Mouse (Mus musculus): ENCODE results near the gene 4922502D21Rik.

The 4922502D21Rik gene

DNA sequence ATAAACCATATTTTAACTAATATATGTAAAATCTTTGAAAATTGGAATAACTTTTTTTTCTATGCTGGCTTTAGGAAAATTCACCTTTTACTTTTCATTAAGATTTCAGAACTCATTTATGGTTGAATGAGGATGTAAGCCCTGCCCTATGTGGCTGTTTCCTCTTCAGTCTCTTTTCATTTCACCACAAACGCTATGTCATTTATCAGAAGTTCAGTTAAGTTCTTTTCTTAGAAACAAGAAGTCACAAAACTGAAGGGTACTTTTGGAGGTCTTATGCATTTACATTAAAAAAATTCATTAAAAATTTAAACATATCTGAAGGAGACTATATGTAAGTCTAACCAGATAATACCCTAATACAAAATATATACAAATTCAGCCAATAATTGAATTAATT is 15.9 kb downstream of the 4922502D21Rik start:
- in situ Hi-C loops (cut with MboI; ENCODE audit: low sequenced_read_pairs): no loop called here

GRCm38 (mm10) chr6:129314655-129315168 is 16.9 kb downstream of the 4922502D21Rik start:
- in situ Hi-C loops (cut with MboI; ENCODE audit: low sequenced_read_pairs): no loop called here

DNA sequence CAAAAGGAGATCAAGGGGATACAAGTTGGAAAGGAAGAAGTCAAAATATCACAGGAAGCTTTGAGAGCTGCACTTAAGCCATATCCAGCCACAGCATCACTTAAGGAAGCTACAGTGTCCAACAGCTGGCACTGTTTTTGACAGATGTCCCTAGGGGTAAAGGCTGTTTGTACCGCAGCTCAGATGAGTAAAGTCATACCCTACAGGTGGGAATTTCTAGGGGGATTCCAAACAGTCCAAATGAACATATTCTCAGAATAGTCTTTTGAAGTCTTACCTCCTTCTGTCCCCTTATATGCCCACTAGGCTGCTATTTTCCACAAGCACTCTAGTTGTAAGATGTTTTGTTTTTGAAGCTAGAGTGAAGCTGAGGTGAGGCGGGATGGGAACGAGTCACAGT is 19.1 kb downstream of the 4922502D21Rik start:
- in situ Hi-C loops (cut with MboI; ENCODE audit: low sequenced_read_pairs): no loop called here

DNA sequence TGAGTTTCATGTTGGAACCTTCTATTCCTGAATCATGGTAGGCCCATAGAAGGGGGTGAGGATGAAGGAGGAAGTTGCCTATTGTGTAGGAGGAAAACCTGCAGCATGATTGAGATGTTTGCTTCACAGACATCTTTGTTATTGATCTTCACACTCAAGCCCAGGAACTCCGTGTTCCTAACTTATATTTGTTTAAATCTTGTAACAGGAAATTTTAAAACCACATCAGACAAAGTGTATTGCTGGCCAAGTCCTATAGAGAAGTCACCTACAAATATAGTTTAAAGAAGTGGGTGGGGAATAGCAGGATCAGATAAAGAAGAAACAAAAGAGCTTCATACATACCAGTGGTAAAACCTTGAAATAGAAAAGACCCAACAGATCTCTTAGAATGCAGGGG is 27.4 kb downstream of the 4922502D21Rik start:
- in situ Hi-C loops (cut with MboI; ENCODE audit: low sequenced_read_pairs): no loop called here

GRCm38 (mm10) chr6:129288708-129289107 is 42.9 kb downstream of the 4922502D21Rik start:
- in situ Hi-C loops (cut with MboI; ENCODE audit: low sequenced_read_pairs): no loop called here

- in situ Hi-C loops (cut with MboI; ENCODE audit: low sequenced_read_pairs): no loop called here
These were observed 47.1 kb downstream of the 4922502D21Rik start for GRCm38 (mm10) chr6:129284384-129285104.

DNA sequence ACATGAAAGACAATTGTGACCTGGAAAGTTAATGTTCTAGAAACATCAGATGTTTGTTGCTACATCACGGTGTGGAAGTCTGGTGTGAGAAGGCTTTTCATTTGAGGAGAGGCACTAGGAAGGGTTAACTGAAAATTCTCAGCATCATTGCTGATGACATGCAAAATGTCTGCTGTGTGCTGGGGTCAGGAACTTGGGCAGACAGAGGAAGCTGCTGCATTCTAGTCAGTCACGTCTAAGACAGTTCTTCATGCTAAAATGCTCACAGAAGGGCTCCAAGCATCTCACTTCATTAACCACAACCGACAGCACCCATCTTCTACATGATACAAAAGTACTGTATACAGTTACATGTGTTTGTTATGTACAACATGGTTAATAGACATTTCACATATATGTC is 48.3 kb downstream of the 4922502D21Rik start:
- in situ Hi-C loops (cut with MboI; ENCODE audit: low sequenced_read_pairs): no loop called here

DNA sequence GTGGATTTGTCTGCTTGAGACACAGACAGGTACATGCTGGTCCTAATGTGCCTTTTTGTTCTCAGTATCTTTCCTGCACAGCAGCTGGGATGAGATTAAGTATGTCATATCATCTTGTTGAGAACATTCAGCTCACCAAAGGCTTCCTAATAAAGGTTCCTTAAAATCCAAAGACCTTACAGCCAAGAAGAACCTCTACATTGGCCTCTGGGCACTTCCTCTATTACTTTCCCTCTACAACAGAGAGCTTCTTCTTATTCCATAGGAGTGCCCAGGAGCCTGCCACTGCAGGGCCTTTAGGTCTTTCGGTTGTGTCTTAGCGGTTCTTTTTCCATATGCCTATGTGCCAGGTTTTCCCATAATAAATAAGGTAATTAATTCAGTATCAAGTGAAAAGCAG is 55.1 kb downstream of the 4922502D21Rik start:
- in situ Hi-C loops (cut with MboI; ENCODE audit: low sequenced_read_pairs): no loop called here

DNA sequence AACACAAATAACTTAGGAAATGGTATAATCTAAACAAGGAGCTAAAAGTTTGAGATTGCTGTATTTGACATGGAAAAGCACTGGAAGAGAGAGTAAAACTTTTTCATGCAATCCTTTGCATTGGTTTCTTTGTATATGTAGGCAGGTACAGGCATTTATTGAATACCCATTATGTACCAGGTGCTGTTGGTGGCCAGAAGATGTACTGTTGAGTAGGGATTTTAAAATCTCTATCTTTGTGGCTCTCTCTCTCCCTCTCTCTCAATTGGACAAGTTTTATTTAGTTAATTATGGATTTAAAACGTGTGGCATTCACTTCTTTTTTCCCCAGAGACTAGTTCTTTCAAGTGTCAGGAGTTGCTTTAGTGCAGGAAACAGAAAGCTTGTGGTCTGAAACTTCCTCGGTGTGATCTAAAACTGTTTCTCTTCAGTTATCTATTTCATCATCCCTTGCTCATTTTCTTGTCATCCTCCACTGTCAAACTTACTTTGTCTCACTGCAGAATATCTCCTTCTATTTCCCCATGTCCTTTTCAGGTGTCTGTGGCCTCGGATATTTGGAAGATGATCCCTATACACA is 55.9 kb downstream of the 4922502D21Rik start:
- in situ Hi-C loops (cut with MboI; ENCODE audit: low sequenced_read_pairs): no loop called here

- in situ Hi-C loops (cut with MboI; ENCODE audit: low sequenced_read_pairs): no loop called here
These were observed 56.4 kb downstream of the 4922502D21Rik start, which contains the start of gene Cd69 for GRCm38 (mm10) chr6:129275220-129275619. Cd69 (minus strand) TSS chr6:129275436.

DNA sequence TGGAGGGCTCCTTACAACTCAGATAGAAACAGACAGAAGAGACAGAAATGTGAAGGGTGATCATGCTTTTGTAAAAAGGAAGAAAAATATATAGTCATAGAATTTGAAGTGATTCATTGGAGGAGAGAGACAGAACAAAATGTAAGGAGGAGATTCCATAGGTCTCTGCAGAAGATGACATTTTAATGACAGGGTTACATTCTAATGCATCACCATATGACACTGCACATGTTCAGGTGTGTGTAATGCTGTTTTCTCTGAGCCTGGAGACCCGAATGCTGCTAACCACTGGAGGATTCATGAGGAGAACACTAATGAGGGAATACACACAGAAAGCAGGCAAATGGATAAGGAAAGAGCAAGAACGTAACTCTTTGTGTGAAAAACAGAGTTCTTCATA is 57.1 kb downstream of the 4922502D21Rik start:
- in situ Hi-C loops (cut with MboI; ENCODE audit: low sequenced_read_pairs): no loop called here

- in situ Hi-C loops (cut with MboI; ENCODE audit: low sequenced_read_pairs): no loop called here
These were observed 57.9 kb downstream of the 4922502D21Rik start for GRCm38 (mm10) chr6:129273662-129274061.
